Mouse (Mus musculus) inflammation-experienced regulatory T-cells, adult 6 months (primary cell): ENCODE measurements around the gene Nol10. TPM values are rescaled to one million over a fixed set of nuclear protein-coding genes. Genes with fewer than 3 reads are reported as not detected.

Source experiments
- ATAC-seq: one replicate; pipeline ENCODE4 v1.8.0; 2017
- polyA plus RNA-seq, 3 experiments: library from polyadenylated mRNA; unstranded; fragments of 100-300 nt; shearing (Covaris generic); gene quantifications; one replicate each; pipeline ENCODE4 v1.2.1; 2017

Nol10 gene
- 10 to 100 TPM; 27.7 to 35.0 (median 33.4) TPM for polyA plus RNA-seq

GRCm38 (mm10) chr12:17348048-17349036 is at the start of gene Nol10:
Nol10 (plus strand) TSS chr12:17348458.
- ATAC-seq = peak; percentile 97

- no peak for ATAC-seq
These were observed 48.4 kb upstream of the Nol10 start for GRCm38 (mm10) chr12:17299902-17300301.

GRCm38 (mm10) chr12:17305445-17305844 is 42.8 kb upstream of the Nol10 start:
- no peak for ATAC-seq

- ATAC-seq = no peak
These were observed 40.0 kb upstream of the Nol10 start for GRCm38 (mm10) chr12:17308246-17308645.

- no peak for ATAC-seq
These were observed 37.1 kb upstream of the Nol10 start for GRCm38 (mm10) chr12:17310852-17311839.

- ATAC-seq = no peak
These were observed 32.2 kb upstream of the Nol10 start for GRCm38 (mm10) chr12:17316096-17316495.

GRCm38 (mm10) chr12:17317970-17318369 is 30.3 kb upstream of the Nol10 start:
- ATAC-seq = no peak

GRCm38 (mm10) chr12:17318453-17318852 is 29.8 kb upstream of the Nol10 start:
- ATAC-seq = no peak

- ATAC-seq = no peak
These were observed 23.4 kb upstream of the Nol10 start for GRCm38 (mm10) chr12:17324549-17325470.

- ATAC-seq = no peak
These were observed 19.0 kb upstream of the Nol10 start, which contains the start of gene Atp6v1c2 for GRCm38 (mm10) chr12:17329259-17329658. Atp6v1c2 (minus strand) TSS chr12:17329359.

- ATAC-seq = no peak
These were observed 14.8 kb upstream of the Nol10 start for GRCm38 (mm10) chr12:17333459-17333858.

GRCm38 (mm10) chr12:17338338-17338737 is 9.9 kb upstream of the Nol10 start:
- ATAC-seq = no peak

GRCm38 (mm10) chr12:17339114-17339905 is 8.9 kb upstream of the Nol10 start:
- no peak for ATAC-seq

- peak; percentile 9 for ATAC-seq
These were observed 771 bp upstream of the Nol10 start for GRCm38 (mm10) chr12:17347327-17348047.

- no peak for ATAC-seq
These were observed 1.8 kb downstream of the Nol10 start for GRCm38 (mm10) chr12:17350106-17350505.

- no peak for ATAC-seq
These were observed 8.6 kb downstream of the Nol10 start for GRCm38 (mm10) chr12:17356853-17357252.

GRCm38 (mm10) chr12:17357795-17358194 is 9.5 kb downstream of the Nol10 start:
- ATAC-seq = no peak

GRCm38 (mm10) chr12:17358981-17359380 is 10.7 kb downstream of the Nol10 start:
- ATAC-seq = no peak

- ATAC-seq = no peak
These were observed 11.8 kb downstream of the Nol10 start for GRCm38 (mm10) chr12:17360104-17360503.

- no peak for ATAC-seq
These were observed 12.4 kb downstream of the Nol10 start for GRCm38 (mm10) chr12:17360650-17361049.
